Mouse (Mus musculus): ENCODE results near the gene Akap6. TPM values are rescaled to one million over a fixed set of nuclear protein-coding genes. Genes with fewer than 3 reads are reported as not detected.

The Akap6 gene
- polyA plus RNA-seq, 1 experiment = 26.0 TPM

DNA sequence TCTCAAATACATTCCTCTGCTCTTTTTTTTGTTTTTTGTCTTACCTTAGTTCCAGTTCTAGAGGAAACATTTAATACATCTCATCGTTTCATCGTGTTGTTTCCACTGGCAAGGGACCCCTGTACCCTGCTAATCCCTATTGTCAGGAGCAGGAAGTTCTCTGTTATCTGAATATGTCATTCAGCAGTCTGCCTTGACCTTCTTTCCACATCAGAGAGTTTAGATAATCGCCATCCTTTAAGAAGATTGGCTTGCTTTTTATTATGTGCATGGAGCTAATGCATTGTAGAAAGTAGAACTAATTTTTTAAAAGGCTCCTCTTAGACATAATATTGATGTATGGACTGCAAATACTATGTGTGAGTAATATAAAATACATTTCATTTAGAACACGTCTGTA is 58.7 kb downstream of the Akap6 start:
- no peak for DNase-seq (ENCODE audit: low read depth)
- TF ChIP-seq CTCF (IDR thresholded peaks at IDR 0.05; ENCODE audit: borderline replicate concordance, extremely low read depth, insufficient read depth, insufficient read length) (no peak), POLR2A (IDR thresholded peaks at IDR 0.05; ENCODE audit: borderline replicate concordance, extremely low read depth, insufficient read depth, insufficient read length, poor library complexity, severe bottlenecking) (no peak)

DNA sequence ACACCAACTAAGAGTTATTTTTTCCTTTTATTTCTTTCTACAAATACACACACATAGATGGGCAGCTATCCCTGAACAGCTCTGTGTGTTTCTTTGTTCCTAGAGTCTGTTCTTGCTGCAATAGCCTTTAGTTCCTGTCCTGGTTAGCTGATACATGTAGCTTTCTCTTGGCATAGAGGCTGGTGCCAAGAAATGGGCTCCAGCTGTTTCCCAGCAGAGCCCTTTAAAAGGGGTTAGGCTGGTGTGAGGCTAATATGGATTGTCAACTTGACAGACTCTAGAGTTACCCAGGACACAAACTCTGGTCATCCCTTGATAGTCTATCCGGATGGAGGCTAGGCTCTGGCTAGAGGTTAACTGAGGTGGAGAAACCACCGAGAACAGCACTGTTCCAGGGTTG is 64.9 kb downstream of the Akap6 start:
- DNase-seq (ENCODE audit: low read depth) = no peak
- TF ChIP-seq POLR2A (IDR thresholded peaks at IDR 0.05; ENCODE audit: borderline replicate concordance, extremely low read depth, insufficient read depth, insufficient read length, poor library complexity, severe bottlenecking) = no peak

DNA sequence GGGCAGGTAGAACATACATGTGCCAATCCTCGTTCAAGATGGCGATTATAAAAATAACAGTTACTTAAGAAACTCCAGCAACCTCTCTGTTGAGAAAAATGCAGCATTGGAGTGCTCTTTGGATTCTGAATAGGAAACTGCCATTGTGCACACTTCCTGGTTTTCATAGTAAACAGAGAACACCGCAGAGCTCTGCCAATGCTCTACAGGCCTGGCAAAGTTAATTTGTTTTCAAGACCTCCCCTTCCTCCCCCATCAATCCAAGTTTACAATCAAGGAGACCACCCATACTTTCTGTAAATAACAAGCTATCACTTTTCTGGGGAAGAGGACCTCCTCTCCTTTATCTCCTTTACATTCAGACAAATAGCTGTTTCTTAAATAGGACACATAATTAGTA is 65.6 kb downstream of the Akap6 start:
- DNase-seq (ENCODE audit: low read depth) = no peak

DNA sequence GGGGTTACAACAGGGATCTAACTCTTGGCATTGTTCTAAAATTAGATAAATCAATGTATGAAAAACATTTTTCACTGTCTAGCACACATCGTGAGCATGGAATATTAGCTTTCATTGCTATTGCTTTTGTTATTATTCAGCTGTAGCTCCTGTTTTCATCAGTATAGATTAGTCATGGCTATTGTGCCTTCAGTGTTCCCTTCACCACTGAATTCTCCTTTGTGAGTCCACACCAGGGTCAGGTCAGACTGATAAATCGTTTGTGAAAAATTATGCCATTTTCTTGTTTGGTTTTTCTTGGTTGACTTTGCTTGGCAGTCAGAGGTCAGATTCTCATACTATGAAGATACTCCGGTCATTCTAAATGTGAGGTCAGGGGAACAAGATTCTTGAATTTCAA is 70.4 kb downstream of the Akap6 start:
- DNase-seq (ENCODE audit: low read depth) = no peak
- TF ChIP-seq POLR2A (IDR thresholded peaks at IDR 0.05; ENCODE audit: borderline replicate concordance, extremely low read depth, insufficient read depth, insufficient read length, poor library complexity, severe bottlenecking) (no peak), CTCF (IDR thresholded peaks at IDR 0.05; ENCODE audit: borderline replicate concordance, extremely low read depth, insufficient read depth, insufficient read length) (no peak)

More for the DNA sequence above, 65.6 kb downstream of the Akap6 start:
- TF ChIP-seq POLR2A (IDR thresholded peaks at IDR 0.05; ENCODE audit: borderline replicate concordance, extremely low read depth, insufficient read depth, insufficient read length, poor library complexity, severe bottlenecking) (no peak), CTCF (IDR thresholded peaks at IDR 0.05; ENCODE audit: borderline replicate concordance, extremely low read depth, insufficient read depth, insufficient read length) (no peak)

DNA sequence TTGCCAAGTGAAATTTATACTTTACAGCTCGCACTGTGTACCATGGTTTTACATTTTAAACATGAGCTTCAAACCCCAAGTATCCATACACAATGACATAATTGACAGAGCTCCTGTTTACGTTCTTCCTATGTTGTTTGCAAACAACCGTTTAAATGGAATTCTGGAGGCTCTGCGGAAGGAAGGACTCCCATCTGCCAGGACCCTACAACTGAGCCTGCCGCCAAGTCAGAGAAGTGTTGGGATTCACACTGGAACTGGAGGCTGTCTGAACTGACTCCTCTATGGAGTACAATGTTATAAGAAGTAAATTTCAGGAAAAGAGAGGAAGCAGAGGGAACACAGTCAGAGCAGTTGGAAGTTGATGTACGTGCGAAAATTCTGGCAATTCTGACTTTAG is 72.7 kb downstream of the Akap6 start:
- TF ChIP-seq POLR2A (IDR thresholded peaks at IDR 0.05; ENCODE audit: borderline replicate concordance, extremely low read depth, insufficient read depth, insufficient read length, poor library complexity, severe bottlenecking) = no peak
- TF ChIP-seq CTCF (IDR thresholded peaks at IDR 0.05; ENCODE audit: borderline replicate concordance, extremely low read depth, insufficient read depth, insufficient read length) = no peak
- DNase-seq (ENCODE audit: low read depth) = peak; percentile 73

DNA sequence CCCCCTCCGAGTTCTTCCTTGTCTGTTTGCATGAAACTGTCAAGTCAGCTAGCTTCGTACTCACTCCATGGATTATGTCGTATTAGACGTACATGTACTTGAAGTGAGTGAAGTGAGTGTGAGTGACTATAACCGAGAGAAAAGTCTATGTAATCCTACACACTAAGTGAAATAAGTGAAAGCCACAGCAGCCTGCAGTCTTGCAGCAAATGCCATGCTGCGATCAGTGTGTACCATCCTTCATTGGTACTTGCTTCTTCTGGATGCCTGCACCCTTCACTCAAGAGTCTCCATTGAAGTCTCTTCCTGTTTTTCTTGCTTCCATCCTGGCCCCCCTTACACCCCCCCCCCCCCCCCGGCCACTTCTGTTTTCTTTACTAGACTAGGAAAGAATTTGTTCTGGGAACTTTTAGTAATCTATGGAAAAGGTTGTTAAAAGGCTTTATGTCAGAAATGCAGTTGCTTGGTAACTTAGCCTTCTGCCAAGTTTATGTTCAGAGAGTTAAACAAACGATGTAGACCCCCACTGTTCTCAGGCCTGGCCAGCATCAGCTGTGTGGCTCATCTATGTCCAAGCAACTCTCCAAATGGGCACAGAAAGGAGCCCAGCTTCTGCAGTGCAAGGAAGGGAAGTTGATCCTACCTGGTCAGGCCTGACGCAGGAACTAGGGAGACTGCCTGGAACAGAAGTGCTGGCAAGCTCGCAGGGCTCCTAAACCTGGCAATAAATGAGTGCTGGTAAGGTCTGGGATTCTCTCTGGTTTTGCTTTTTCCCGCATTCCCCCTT is 73.5 kb downstream of the Akap6 start:
- DNase-seq (ENCODE audit: low read depth) = peak; percentile 78
- TF ChIP-seq POLR2A (IDR thresholded peaks at IDR 0.05; ENCODE audit: borderline replicate concordance, extremely low read depth, insufficient read depth, insufficient read length, poor library complexity, severe bottlenecking) (no peak), CTCF (IDR thresholded peaks at IDR 0.05; ENCODE audit: borderline replicate concordance, extremely low read depth, insufficient read depth, insufficient read length) (no peak)

DNA sequence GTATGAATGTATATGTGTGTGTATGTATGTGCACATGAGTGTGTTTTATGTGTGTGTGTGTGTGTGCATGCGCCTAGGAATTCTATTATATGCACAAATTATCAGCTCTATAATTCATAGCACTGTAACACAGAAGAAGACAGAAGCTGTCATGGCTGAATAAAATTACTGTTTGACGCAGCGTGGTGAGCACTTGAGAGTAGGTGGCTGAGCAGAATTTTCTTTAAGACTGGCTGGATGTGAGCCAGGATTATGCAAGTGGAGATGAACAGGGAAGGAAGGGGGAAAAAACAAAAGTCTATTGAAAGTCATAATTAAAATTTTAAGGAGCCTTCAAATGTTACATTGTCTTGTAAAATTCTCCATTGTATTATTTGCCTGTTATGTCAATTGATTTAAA is 74.7 kb downstream of the Akap6 start:
- peak; percentile 85 for DNase-seq (ENCODE audit: low read depth)
- TF ChIP-seq CTCF (IDR thresholded peaks at IDR 0.05; ENCODE audit: borderline replicate concordance, extremely low read depth, insufficient read depth, insufficient read length) (no peak), POLR2A (IDR thresholded peaks at IDR 0.05; ENCODE audit: borderline replicate concordance, extremely low read depth, insufficient read depth, insufficient read length, poor library complexity, severe bottlenecking) (no peak)

DNA sequence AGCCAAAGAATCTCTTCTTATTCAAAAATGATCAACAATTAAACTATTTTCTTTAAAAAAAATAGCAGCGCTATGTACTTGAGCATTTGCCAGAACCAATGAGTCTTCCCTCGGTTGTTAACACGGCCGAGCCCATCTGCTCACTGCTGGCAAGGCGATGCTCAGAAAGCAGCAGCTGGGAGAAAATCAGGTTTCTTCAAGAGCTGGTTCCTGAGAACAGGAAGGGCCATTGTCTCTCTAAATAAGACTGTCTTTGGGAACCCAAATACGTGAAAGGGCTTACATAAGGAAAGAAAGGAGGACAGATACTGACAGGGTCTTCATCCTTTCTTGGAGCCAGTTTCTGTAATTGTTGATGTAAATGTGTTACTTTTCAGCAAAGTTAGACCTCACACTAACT is 75.2 kb downstream of the Akap6 start:
- no peak for TF ChIP-seq POLR2A (IDR thresholded peaks at IDR 0.05; ENCODE audit: borderline replicate concordance, extremely low read depth, insufficient read depth, insufficient read length, poor library complexity, severe bottlenecking)
- TF ChIP-seq CTCF (IDR thresholded peaks at IDR 0.05; ENCODE audit: borderline replicate concordance, extremely low read depth, insufficient read depth, insufficient read length) = no peak

DNA sequence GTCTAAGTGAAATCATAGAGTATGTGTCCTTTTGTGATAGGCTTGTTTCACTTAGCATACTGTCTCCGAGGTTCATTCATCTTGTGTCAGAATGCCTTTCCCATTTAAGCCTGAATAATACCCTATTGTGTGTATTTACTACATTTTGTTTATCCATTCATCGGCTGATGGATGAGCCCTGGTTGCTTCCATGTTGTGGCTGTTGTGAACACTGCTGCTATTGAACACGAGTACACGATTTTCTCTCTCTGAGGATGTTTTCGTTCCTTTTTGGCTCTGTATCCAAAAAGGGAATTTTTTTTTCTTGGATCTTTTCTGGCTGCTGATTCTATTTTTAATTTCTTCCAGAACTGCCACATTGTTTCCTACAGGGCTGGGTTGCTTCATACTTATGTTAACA is 81.0 kb downstream of the Akap6 start:
- no peak for TF ChIP-seq POLR2A (IDR thresholded peaks at IDR 0.05; ENCODE audit: borderline replicate concordance, extremely low read depth, insufficient read depth, insufficient read length, poor library complexity, severe bottlenecking)
- TF ChIP-seq CTCF (IDR thresholded peaks at IDR 0.05; ENCODE audit: borderline replicate concordance, extremely low read depth, insufficient read depth, insufficient read length) = no peak
- DNase-seq (ENCODE audit: low read depth) = no peak

More for the DNA sequence above, 75.2 kb downstream of the Akap6 start:
- DNase-seq (ENCODE audit: low read depth) = peak; percentile 91

DNA sequence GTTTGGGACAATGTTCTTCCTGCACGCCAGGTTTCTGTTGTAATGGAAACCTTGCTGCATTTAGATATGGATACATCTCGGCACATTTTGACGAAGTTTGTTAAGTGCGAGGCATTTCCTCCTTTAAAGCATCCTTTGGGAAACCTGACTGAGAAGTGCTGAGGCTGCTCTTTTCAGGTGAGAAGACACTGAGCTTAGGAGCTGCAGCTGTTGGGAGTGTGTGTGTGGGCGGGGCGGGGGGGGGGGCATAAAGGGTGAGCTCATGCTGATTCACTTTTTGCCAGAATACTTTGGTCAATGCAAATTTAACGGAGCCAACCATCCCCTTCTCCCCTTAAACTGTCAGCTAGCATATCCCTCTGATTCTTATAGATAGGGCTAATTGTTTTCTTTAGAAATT is 81.9 kb downstream of the Akap6 start:
- TF ChIP-seq POLR2A (IDR thresholded peaks at IDR 0.05; ENCODE audit: borderline replicate concordance, extremely low read depth, insufficient read depth, insufficient read length, poor library complexity, severe bottlenecking) (no peak), CTCF (IDR thresholded peaks at IDR 0.05; ENCODE audit: borderline replicate concordance, extremely low read depth, insufficient read depth, insufficient read length) (no peak)
- DNase-seq (ENCODE audit: low read depth) = no peak

DNA sequence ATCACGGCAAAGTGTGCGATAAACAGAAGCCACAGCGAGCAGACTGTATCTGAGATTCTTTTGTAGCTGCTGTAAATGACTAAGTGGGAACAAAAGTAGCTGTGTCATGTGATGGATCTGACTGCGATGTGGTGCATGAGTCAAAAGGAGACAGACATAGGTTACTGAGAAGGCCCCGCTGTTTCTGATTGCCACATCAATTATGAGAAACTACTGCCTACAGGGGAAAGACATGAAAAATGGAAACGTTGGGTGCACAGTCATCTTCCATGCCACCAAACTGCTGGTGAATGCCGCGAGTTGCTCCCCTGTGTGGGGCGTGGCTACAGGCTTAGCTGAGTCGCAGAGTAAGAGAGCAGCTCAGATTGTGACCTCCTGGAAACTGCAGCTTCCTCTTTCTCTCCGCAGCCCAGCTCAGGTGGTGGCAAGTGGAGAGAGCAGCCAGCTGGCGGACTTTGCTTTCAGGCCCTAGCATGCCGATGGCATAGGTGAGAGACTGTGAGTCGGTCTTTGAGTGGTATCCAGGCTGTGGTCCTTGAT is 83.8 kb downstream of the Akap6 start:
- peak; percentile 77 for DNase-seq (ENCODE audit: low read depth)
- TF ChIP-seq POLR2A (IDR thresholded peaks at IDR 0.05; ENCODE audit: borderline replicate concordance, extremely low read depth, insufficient read depth, insufficient read length, poor library complexity, severe bottlenecking) (no peak), CTCF (IDR thresholded peaks at IDR 0.05; ENCODE audit: borderline replicate concordance, extremely low read depth, insufficient read depth, insufficient read length) (no peak)

DNA sequence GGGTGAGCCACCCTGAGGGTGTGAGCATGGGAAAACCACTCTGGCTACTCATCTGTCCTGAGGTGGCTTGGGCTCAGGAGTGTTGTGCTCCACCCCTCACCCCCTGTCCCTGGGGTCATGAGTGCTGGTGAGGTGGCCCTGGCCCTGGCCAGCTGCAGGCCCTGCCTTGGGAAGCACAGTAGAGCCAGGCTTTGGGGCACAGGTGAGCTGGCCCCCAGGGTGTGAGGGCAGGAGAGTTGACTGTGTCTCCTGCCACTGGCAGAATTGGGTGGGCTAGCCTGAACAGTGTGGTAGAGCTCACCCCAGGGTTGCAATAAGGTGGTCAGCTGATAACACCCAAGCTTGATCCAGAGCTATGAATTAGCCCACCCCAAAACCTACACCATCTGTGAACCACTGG is 86.0 kb downstream of the Akap6 start:
- no peak for DNase-seq (ENCODE audit: low read depth)
- TF ChIP-seq CTCF (IDR thresholded peaks at IDR 0.05; ENCODE audit: borderline replicate concordance, extremely low read depth, insufficient read depth, insufficient read length) = no peak
- no peak for TF ChIP-seq POLR2A (IDR thresholded peaks at IDR 0.05; ENCODE audit: borderline replicate concordance, extremely low read depth, insufficient read depth, insufficient read length, poor library complexity, severe bottlenecking)
